Mouse (Mus musculus) heart, postnatal 36 days (tissue): ENCODE data around the gene Col6a3. TPM values are rescaled to one million over a fixed set of nuclear protein-coding genes. Genes with fewer than 3 reads are reported as not detected.

ENCODE experiments used
- DNase-seq, 2 experiments: peaks; one replicate each; pipeline ENCODE4 v3.0.0; 2021 to 2022
- intact Hi-C: fragments of 180-260 bp; cut with DNase I; formaldehyde crosslinking; loops from one replicate; pipeline ENCODE4 v1.15.1; 2025
- total RNA-seq, 2 experiments: library from RNA; stranded (reverse); gene quantifications; 2 replicates each; pipeline ENCODE4 v1.2.3; 2021

Col6a3 gene
- total RNA-seq, 2 experiments from 2014 or later, result 42.3 to 50.9 TPM

GRCm38 (mm10) chr1:90740216-90741170 is 103.3 kb downstream of the Col6a3 start:
- no peak for DNase-seq
- intact Hi-C loops, result no loop called here

GRCm38 (mm10) chr1:90738913-90739312 is 104.9 kb downstream of the Col6a3 start:
- intact Hi-C loops, result no loop called here

GRCm38 (mm10) chr1:90729466-90729865 is 114.3 kb downstream of the Col6a3 start:
- intact Hi-C loops, result no loop called here
- DNase-seq, result no peak

More at GRCm38 (mm10) chr1:90738913-90739312, 104.9 kb downstream of the Col6a3 start:
- no peak for DNase-seq

- peak in 1 of 2 experiments; percentile 22 for DNase-seq
- intact Hi-C loops, result no loop called here
Observed at GRCm38 (mm10) chr1:90723754-90724153, 120.0 kb downstream of the Col6a3 start.

- intact Hi-C loops, result no loop called here
- DNase-seq, result no peak
Observed at GRCm38 (mm10) chr1:90723325-90723724, 120.4 kb downstream of the Col6a3 start.

GRCm38 (mm10) chr1:90722021-90722420 is 121.8 kb downstream of the Col6a3 start:
- intact Hi-C loops, result no loop called here
- no peak for DNase-seq

GRCm38 (mm10) chr1:90720610-90721241 is 123.0 kb downstream of the Col6a3 start:
- no peak for DNase-seq
- intact Hi-C loops, result no loop called here

DNA sequence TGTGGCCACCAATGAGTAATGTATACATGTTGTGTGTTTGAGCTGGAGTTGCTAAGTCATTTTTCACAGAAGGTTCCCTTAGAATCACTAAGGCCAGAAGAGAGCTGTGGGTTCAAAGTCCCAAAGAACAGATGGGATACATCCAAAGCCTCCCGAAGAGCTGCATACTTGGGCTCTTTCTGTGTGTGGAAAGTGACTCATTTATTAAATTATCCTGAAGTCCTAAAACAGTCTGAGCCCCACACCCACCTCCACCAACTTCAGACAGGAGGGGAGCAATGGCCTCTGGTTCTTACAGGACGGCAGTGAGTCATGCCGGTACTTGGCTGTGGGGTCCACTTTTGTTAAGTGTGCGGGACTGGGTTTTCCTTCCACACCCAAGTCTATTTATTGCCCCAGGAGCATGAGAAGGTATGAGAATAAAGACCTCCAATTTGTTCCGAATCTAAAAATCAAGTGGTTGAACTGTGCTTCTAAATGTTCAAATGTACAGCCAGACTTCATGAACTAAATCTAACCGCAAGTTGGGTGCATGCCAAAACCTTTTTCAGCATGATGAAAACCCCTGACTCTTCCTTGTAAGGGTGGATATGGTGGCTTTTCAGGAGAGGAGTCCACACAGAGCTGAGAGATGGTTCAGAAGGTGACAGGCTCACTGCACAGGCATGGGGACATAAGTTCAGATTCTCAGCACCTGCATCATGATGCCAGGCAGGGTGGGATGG is 124.8 kb downstream of the Col6a3 start:
- intact Hi-C loops, result no loop called here
- no peak for DNase-seq

DNA sequence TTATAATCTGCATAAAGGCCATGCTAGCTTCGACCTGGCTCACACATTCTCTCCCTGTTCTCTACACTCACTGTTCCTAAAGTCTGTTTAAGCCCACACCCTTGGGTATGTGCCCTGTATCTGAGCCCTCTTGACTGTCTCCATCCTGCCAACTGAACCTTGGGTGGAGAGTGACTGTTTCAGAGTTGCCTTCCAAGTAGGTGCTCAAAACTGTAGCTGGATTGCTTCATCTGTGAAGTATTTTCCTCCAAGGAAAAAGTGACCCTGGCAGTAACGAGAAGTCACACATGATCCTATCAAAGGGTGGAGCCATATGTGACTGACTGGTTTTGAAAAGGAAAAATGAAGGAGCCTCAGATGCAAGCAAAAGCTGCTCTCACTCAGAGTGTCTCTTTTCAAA is 127.5 kb downstream of the Col6a3 start:
- intact Hi-C loops, result no loop called here
- DNase-seq, result no peak

Other genes with a start within 250 kb of the Col6a3 start
- 10 to 100 TPM; 82.3 to 89.8 TPM for gene Cops8, start 241.0 kb downstream of the Col6a3 start, total RNA-seq
- under 1 TPM; 0.61 to 0.70 TPM for gene Mlph, start 71.1 kb upstream of the Col6a3 start, total RNA-seq
- not detected for gene Prlh, start 109.1 kb upstream of the Col6a3 start, total RNA-seq
- 1 to 10 TPM; 2.0 to 2.1 TPM for gene Rab17, start 125.7 kb upstream of the Col6a3 start, total RNA-seq
- gene Lrrfip1, start 154.8 kb upstream of the Col6a3 start, total RNA-seq, result 10 to 100 TPM; 69.1 to 80.9 TPM